In the genomic region with DNA sequence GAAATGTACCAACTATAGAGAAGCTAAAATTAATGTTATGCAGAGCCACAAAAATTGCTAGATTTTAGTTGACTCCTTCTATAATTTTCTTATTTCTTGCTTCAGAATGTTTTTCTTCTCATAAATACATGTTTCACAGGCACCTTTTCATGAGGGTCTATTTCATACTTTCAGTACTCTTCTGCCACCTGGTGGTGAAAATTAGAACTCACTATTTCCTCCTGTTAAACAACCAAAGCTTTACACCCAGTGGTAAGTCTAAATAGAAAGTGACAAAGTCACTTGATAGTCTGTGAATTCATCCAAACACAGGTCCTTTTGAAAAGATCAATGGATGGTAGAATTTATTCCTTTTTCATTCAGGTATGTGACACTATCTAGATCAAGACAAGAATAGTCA, we compare ENCODE assay signal across 8 mouse cellular contexts. TPM values are rescaled to one million over a fixed set of nuclear protein-coding genes. Genes with fewer than 3 reads are reported as not detected.
A peak's percentile ranks its signal among the peaks of the same experiment; 100 is the strongest.
DNase-seq lines count a peak whose midpoint lies in the region; ATAC-seq and TF ChIP-seq lines count a peak whose summit lies in the region.

No protein-coding gene starts in this region.

- no peaks in the 10 kb centered on the region for H3K9me3 ChIP-seq in neural tube, embryonic 15.5 days (replicated peaks)

- no peaks in the 10 kb centered on the region for H3K4me1 ChIP-seq in neural tube, embryonic 15.5 days

- no peaks in the 10 kb centered on the region for H3K27me3 ChIP-seq in neural tube, embryonic 15.5 days (replicated peaks)

- H3K4me2 ChIP-seq in neural tube, embryonic 15.5 days: no peak overlapping the region

- peak; percentile 83 for ATAC-seq in common myeloid progenitor, adult 5-6 weeks (replicated peaks; ENCODE audit: low read depth, poor library complexity, severe bottlenecking)
- ATAC-seq in neural tube, embryonic 15.5 days (ENCODE audit: low FRiP score): peak; percentile 59; the same call in 1 of the 2 replicates

- no peak overlapping the region for H3K9ac ChIP-seq in neural tube, embryonic 15.5 days (replicated peaks)

- peak; percentile 55 for DNase-seq in heart, adult 8-10 months (ENCODE audit: low spot score)
- no peak for DNase-seq in heart, adult 11 months
- peak; percentile 69 for DNase-seq in thymus, postnatal 0 days (ENCODE audit: low spot score)
- DNase-seq in thymus, postnatal 25 days: no peak
- DNase-seq in layer of hippocampus, adult 2 months (ENCODE audit: low spot score in 2 of 2): peak; percentile 67 to 81
- no peak for DNase-seq in gastrocnemius, postnatal 25 days

- no peak overlapping the region for H3K4me3 ChIP-seq in layer of hippocampus, adult 2 months
- H3K4me3 ChIP-seq in neural tube, embryonic 15.5 days (replicated peaks): no peak overlapping the region

- peak; percentile 92 for TF ChIP-seq CTCF in layer of hippocampus, adult 2 months (conservative IDR thresholded peaks at IDR 0.05)

- H3K36me3 ChIP-seq in neural tube, embryonic 15.5 days: no peaks in the 10 kb centered on the region

- no peak overlapping the region for H3K27ac ChIP-seq in layer of hippocampus, adult 2 months
- H3K27ac ChIP-seq in neural tube, embryonic 15.5 days (replicated peaks): no peak overlapping the region

RNA-seq across cellular contexts. Expression of gene Dnajb9, which starts 43.2 kb away (rescaled TPM):
- total RNA-seq in heart, adult 8-10 months (2022): 10 to 100 TPM; 43.9 to 48.3 (median 46.4) TPM
- polyA plus RNA-seq in thymus, postnatal 0 days (2015; fragmentation: Nextera tagmentation; extraction: Ambion mirVana): 20.0 and 23.9 TPM in 2 replicates
- total RNA-seq in common myeloid progenitor, adult 5-6 weeks (2017): 55.1 and 55.9 TPM in 2 replicates
- total RNA-seq in layer of hippocampus, adult 2 months (2021): 10 to 100 TPM; 38.2 to 40.3 TPM
- 32.4 and 33.0 TPM in 2 replicates for polyA plus RNA-seq in neural tube, embryonic 15.5 days (2015; fragmentation: Nextera tagmentation; extraction: Ambion mirVana)
- 10 to 100 TPM; 23.2 to 27.3 TPM for total RNA-seq in gastrocnemius, postnatal 25 days (2021)

RNA-seq across cellular contexts. Expression of gene Pnpla8, which starts 54.2 kb away (rescaled TPM):
- 100 to 1,000 TPM; 145 to 156 (median 152) TPM for total RNA-seq in heart, adult 8-10 months (2022)
- polyA plus RNA-seq in thymus, postnatal 0 days (2015; fragmentation: Nextera tagmentation; extraction: Ambion mirVana): 49.1 and 51.5 TPM in 2 replicates
- total RNA-seq in common myeloid progenitor, adult 5-6 weeks (2017): 45.4 and 48.2 TPM in 2 replicates
- total RNA-seq in layer of hippocampus, adult 2 months (2021): 100 to 1,000 TPM; 110 to 116 TPM
- 120 and 133 TPM in 2 replicates for polyA plus RNA-seq in neural tube, embryonic 15.5 days (2015; fragmentation: Nextera tagmentation; extraction: Ambion mirVana)
- 100 to 1,000 TPM; 103 TPM for total RNA-seq in gastrocnemius, postnatal 25 days (2021)

Comparison
In these comparisons a context has a peak if more than half of its experiments do, and no peak if none do; other contexts are left out.
1. DNase-seq: peak in heart, adult 8-10 months (single experiment), thymus, postnatal 0 days (single experiment) and layer of hippocampus, adult 2 months (2 of 2); none in heart, adult 11 months (single experiment), thymus, postnatal 25 days (single experiment) and gastrocnemius, postnatal 25 days (single experiment).